Mouse (Mus musculus) gastrocnemius, postnatal 10 days (tissue): ENCODE measurements around the gene Olfr68. TPM values are rescaled to one million over a fixed set of nuclear protein-coding genes. Genes with fewer than 3 reads are reported as not detected.
"Not testable (repeated sequence)": the region's sequence is repeated elsewhere in the genome, so short reads cannot be mapped to it uniquely, and the experiment has no call there.

Experiments used
- DNase-seq: peaks from one replicate; pipeline ENCODE4 v3.0.0; 2021; ENCODE audit warnings: mixed read lengths
- total RNA-seq, 2 experiments: library from RNA; stranded (reverse); gene quantifications; 2 replicates each; pipeline ENCODE4 v1.2.3; 2021

Gene Olfr68
- total RNA-seq, 2 experiments from 2014 or later, result not detected

DNA sequence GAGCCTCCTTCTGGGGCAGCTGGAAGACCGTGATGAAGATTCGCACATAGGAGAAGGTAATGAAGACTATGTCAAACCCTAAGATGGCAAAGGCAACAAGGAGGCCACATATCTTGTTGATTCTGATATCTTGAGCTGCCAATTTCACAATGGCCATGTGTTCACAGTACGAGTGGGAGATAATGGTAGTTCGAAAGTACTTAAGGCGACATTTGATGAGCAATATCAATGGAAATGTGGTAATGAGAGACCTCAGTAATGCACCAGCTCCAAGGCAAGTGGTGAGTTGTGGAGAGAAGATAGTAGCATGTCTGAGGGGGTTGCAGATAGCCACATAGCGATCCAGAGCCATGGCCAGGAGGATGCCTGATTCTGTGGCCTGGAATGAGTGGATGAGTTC, 11.8 kb downstream of the Olfr68 start:
- DNase-seq, result not testable (repeated sequence)

DNA sequence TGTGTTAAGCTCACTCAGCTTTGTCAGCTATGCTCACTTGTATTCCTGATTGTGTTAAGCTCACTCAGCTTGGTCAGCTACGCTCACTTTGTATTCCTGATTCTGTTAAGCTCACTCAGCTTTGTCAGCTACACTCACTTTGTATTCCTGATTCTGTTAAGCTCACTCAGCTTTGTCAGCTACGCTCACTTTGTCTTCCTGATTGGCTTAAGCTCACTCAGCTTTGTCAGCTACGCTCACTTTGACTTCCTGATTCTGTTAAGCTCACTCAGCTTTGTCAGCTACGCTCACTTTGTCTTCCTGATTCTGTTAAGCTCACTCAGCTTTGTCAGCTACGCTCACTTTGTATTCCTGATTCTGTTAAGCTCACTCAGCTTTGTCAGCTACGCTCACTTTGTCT, 17.3 kb downstream of the Olfr68 start:
- DNase-seq, result not testable (repeated sequence)

DNA sequence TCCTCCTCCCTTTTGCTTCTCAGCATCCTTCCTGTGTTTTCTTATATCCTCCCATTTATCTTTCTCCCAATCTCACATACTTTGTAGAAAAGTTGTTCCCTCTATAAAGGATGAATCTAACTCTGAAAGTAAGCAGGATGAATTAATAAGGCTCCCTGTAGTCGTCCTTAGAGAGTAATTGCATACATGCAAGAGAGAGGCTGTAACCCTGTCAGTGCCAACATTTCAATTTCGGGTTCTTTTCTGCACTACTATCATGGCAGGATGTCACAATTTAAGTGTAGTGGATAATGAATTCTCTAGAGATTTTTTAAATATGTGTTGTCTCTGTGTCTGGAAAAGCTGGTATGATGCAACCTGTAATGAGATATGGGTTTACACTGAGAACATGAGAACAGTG, 22.3 kb downstream of the Olfr68 start, which contains the start of gene Olfr630:
TSS of gene Olfr630 (minus strand) at position 101 of the 400 bp plus-strand sequence.
- no peak for DNase-seq

DNA sequence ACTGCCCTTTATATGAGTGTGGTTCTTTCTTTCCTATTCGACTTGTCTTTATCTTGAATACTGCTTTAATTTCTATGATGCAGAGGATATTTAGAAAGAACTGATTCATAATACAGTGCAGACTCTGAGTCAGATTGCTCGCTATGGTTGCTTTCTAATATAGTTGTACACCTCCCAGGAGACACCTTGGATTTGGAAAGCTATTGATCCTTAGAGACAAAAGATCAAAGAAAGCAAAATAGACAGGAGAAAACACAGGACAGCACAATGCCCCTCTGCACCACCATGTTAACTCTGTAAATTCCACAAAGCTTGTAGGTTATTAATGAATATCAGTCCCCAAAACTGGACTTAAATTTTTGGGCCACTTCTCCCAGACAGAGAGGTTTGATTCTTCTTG, 34.7 kb downstream of the Olfr68 start, which contains the start of gene Olfr629:
TSS of gene Olfr629 (minus strand) at position 101 of the 400 bp plus-strand sequence.
- DNase-seq, result no peak

DNA sequence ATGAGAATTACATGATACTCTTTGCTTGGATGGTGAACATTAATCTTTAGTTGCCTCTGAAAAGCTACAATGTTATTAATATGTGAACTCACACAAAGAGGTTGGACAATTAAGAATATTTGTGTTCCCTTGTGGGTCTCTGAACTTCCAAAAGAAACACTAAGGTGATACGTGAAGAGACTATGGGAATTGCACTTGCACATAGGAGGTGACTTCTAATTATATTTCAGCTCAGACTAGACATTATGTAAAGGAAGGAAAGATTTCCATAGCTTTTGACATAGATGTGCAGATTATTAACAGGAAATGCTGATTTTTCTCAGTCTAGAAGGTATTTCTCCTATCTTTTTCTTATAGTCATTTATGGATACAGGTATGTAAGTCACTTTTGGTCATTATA, 49.4 kb downstream of the Olfr68 start, which contains the start of gene Olfr628:
TSS of gene Olfr628 (plus strand) at position 301 of the 400 bp plus-strand sequence.
- DNase-seq, result no peak

Other genes starting within 250 kb of the Olfr68 start
- not detected for gene Olfr612, start 237.0 kb downstream of the Olfr68 start, total RNA-seq
- not detected for gene Olfr613, start 231.6 kb downstream of the Olfr68 start, total RNA-seq
- not detected for gene Olfr615, start 223.6 kb downstream of the Olfr68 start, total RNA-seq
- not detected for gene Olfr616, start 210.6 kb downstream of the Olfr68 start, total RNA-seq
- gene Olfr617, start 206.6 kb downstream of the Olfr68 start, total RNA-seq, result not detected
- gene Olfr618, start 189.6 kb downstream of the Olfr68 start, total RNA-seq, result not detected
- not detected for gene Olfr619, start 179.1 kb downstream of the Olfr68 start, total RNA-seq
- not detected for gene Olfr620, start 167.2 kb downstream of the Olfr68 start, total RNA-seq
- not detected for gene Olfr622, start 137.0 kb downstream of the Olfr68 start, total RNA-seq
- gene Olfr623, start 116.0 kb downstream of the Olfr68 start, total RNA-seq, result not detected
- not detected for gene Olfr624, start 108.5 kb downstream of the Olfr68 start, total RNA-seq
- gene Olfr625-ps1, start 97.0 kb downstream of the Olfr68 start, total RNA-seq, result not detected
- gene Olfr243, start 65.0 kb downstream of the Olfr68 start, total RNA-seq, result not detected
- not detected for gene Olfr628, start 49.3 kb downstream of the Olfr68 start, total RNA-seq
- gene Olfr629, start 34.8 kb downstream of the Olfr68 start, total RNA-seq, result not detected
- not detected for gene Olfr630, start 22.4 kb downstream of the Olfr68 start, total RNA-seq
- gene Olfr69, start 8.1 kb downstream of the Olfr68 start, total RNA-seq, result not detected
- gene Olfr67, start 12.1 kb upstream of the Olfr68 start, total RNA-seq, result not detected
- 100 to 1,000 TPM; 105 to 167 TPM for gene Hbb-bt, start 34.3 kb upstream of the Olfr68 start, total RNA-seq
- 1,000 to 10,000 TPM in 1 of 2 experiments, 100 to 1,000 TPM in 1; 926 to 1,441 TPM for gene Hbb-bs, start 48.4 kb upstream of the Olfr68 start, total RNA-seq
- gene Hbb-bh2, start 60.8 kb upstream of the Olfr68 start, total RNA-seq, result not detected
- not detected for gene Hbb-bh1, start 63.5 kb upstream of the Olfr68 start, total RNA-seq
- not detected for gene Hbb-y, start 73.5 kb upstream of the Olfr68 start, total RNA-seq
- not detected for gene Olfr66, start 106.6 kb upstream of the Olfr68 start, total RNA-seq
- gene Olfr64, start 114.8 kb upstream of the Olfr68 start, total RNA-seq, result not detected
- not detected for gene Olfr65, start 123.8 kb upstream of the Olfr68 start, total RNA-seq
- gene Olfr631, start 149.1 kb upstream of the Olfr68 start, total RNA-seq, result not detected
- not detected for gene Olfr632, start 154.6 kb upstream of the Olfr68 start, total RNA-seq
- gene Olfr633, start 164.7 kb upstream of the Olfr68 start, total RNA-seq, result not detected
- gene Olfr635, start 191.5 kb upstream of the Olfr68 start, total RNA-seq, result not detected
- gene Olfr638, start 219.0 kb upstream of the Olfr68 start, total RNA-seq, result not detected
- under 1 TPM; 0.02 to 0.05 TPM for gene Olfr639, start 237.6 kb upstream of the Olfr68 start, total RNA-seq
- not detected for gene Olfr640, start 245.9 kb upstream of the Olfr68 start, total RNA-seq